Mouse (Mus musculus) brain, embryonic 14.5 days (tissue): ENCODE data around the gene Cdh15. TPM values are rescaled to one million over a fixed set of nuclear protein-coding genes. Genes with fewer than 3 reads are reported as not detected.

Experiments used
- DNase-seq: peaks from one replicate; pipeline ENCODE4 v3.0.0-alpha.2; 2011; ENCODE audit warnings: low read depth
- CTCF ChIP-seq: fragments of 200-500 bp; IDR thresholded peaks from 2 replicates; pipeline ENCODE4 v1.5.1; 2012; ENCODE audit warnings: inconsistent platforms, mild to moderate bottlenecking, moderate library complexity, borderline replicate concordance; ENCODE audit not compliant: insufficient read depth, insufficient read length; ENCODE audit errors: extremely low read depth
- POLR2A ChIP-seq: fragments of 200-500 bp; IDR thresholded peaks from 2 replicates; pipeline ENCODE4 v1.6.1; 2012; ENCODE audit warnings: mild to moderate bottlenecking, inconsistent platforms, borderline replicate concordance; ENCODE audit not compliant: poor library complexity, insufficient read depth, insufficient read length, severe bottlenecking; ENCODE audit errors: extremely low read depth
- polyA plus RNA-seq: library from polyadenylated mRNA; depleted of rRNA; stranded (reverse); fragments of >200 nt; gene quantifications from 2 replicates; pipeline ENCODE4 v1.2.3, GENCODE M21; 2012; rRNA removed

Gene Cdh15
- polyA plus RNA-seq, 1 experiment = 1.2 TPM

DNA sequence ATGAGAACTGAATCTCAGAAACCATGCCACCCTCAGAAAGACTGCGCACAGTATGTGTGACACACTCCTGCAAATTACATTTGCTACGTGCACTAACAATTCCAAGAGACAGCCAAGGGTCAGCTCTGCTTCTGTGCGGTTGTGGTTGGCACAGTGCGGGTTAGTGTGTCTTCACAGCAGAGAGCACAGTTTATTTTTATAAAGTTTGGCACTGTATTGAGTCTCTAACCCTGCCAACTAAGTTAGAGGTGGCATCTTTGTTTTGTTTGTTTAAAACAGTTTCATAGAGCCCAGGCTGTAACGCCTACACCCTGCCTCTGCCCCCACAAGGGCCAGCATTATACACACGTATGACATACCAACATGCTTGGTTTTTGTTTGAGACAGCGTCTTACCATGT lies 53.7 kb downstream of the Cdh15 start:
- TF ChIP-seq CTCF (no peak), POLR2A (no peak)
- DNase-seq = no peak

DNA sequence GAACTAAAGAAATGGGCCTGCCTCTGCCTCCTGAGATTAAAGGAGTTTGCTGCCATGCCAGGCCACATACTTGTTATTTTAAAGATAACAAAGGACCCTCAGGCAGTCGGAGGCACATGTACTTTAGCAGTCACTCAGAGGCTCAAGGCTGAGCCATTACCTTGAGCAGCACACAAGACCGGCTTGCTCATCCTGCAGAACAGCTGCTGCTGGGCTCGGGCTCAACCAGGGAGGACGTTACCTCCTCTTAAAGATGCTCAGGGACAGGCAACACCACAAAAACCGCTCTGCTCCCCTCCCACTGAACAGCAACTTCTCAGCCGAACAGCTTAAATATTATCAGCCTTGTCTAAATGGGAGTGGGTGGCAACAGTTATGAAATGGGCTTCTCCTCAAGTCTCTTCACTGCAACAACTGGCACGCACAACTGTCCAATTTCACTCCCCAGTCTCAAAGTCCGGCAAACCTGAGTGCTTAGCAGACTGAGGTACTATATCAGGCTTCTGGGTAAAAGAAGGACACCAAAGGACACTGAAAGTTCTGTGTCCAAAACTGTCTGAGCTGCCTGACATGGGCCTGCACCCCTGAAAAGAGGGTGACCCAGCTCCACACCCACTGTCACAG lies 54.2 kb downstream of the Cdh15 start:
- no peak for DNase-seq
- no peak for TF ChIP-seq CTCF
- no peak for TF ChIP-seq POLR2A

DNA sequence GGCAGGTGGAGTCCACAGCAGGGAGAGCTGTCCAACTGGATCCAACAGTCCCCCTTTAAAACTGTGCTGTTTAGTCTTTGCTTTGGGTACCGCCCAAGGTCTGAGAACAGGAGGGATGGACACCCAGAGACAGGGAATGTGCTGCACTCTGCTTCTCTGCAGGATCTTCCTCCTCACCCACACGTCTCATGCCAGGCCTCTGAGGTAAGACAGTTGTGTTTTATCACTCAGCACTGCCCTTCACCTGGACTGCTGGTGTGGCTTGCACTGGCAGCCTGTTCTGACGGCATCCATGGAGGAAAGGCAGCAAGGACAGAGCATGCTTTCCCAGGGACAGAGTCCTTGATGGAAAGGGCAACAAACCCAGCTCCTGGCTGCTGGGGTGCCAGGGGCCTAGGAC lies 54.8 kb downstream of the Cdh15 start:
- DNase-seq = no peak
- TF ChIP-seq CTCF (no peak), POLR2A (no peak)

DNA sequence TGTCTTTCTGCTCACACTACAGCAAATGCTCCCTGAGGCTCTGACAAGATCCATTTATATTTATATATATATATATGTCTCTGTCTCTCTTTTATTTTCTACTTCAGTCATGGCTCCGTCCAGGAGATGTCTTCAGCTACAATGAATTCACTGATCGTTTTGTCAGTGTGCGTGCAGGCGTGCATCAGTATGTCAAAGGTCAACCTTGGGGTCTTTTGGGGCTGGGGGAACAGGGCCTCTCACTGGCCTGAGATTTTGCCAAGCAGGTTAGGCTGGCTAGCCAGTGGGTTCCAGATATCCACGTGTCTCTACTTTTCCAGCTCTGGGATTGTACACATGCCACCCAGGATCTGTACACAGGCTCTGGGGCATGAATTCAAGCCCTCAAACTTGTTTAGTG lies 55.2 kb downstream of the Cdh15 start:
- TF ChIP-seq CTCF = no peak
- no peak for TF ChIP-seq POLR2A
- DNase-seq = no peak

GRCm38 (mm10) chr8:122904496-122904895 lies 56.7 kb downstream of the Cdh15 start:
- no peak for TF ChIP-seq CTCF
- TF ChIP-seq POLR2A = no peak
- no peak for DNase-seq

DNA sequence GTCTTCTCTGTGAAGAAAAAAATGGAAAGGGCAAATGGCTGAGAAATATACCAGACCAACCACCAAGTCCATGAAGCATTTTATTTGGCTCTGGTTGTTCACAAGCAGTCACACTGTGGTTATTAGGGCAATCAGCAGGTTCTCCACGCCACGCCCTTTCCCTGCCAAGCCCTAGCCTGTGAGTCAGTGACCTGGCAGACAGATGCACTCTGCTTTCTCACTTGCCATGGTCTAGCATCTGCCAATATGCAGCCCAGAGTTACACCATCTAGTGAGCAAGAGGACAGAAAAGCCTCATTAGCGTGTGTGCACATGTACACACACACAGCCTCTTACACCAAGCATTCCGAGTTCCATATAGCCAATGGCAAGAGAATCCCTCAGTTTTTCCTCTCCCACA lies 57.6 kb downstream of the Cdh15 start:
- TF ChIP-seq CTCF (no peak), POLR2A (no peak)
- DNase-seq = no peak

DNA sequence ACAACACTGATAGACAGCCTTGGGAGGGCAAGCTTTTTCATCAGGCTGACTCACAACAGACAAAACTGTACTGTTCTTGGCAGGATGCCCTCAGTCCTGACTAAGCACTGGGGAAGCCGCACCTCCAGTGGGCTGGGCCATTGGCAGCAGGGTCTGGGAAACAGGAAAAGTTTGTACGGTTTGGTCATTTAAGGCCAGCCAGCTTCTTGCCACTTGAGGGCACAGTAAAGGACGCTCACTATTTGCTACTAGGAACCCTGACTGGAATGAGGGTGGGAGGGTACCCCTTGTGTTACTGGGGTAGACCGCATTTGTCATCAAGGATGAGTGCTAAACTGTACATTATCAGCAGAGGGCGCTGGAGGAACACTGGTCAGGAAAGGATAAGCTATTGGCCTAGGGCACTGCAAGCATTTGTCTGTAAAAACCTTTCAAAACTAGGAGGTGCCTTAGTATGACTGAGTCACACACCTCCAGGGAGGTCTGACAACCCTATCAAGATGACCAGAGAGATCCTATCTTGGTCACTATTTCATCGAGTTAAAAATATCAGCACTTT lies 58.8 kb downstream of the Cdh15 start:
- TF ChIP-seq CTCF (peak; percentile 78; the same call in 1 of the 2 replicates), POLR2A (no peak)

DNA sequence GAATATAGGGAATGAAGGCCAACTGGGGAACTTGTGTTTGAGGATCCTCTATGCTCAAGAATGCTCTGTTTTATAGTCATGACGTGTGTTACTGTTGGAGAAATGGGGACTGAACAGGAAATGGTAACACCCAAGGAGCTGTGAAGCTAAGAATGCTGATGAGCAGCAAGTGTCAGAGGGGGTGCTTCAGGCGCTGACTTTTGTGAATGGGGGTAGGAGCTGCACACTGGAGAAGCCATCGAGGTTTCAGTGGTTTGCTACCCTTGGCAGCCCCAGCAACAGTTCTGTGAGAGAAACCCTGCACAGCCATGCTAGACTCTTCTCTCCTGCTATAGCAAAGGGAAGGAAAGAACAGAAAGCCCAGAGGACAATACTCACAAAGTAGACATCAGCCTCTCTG lies 64.4 kb downstream of the Cdh15 start:
- TF ChIP-seq CTCF (no peak), POLR2A (no peak)
- DNase-seq = no peak

More for the DNA sequence above, 58.8 kb downstream of the Cdh15 start:
- DNase-seq = peak; percentile 90

DNA sequence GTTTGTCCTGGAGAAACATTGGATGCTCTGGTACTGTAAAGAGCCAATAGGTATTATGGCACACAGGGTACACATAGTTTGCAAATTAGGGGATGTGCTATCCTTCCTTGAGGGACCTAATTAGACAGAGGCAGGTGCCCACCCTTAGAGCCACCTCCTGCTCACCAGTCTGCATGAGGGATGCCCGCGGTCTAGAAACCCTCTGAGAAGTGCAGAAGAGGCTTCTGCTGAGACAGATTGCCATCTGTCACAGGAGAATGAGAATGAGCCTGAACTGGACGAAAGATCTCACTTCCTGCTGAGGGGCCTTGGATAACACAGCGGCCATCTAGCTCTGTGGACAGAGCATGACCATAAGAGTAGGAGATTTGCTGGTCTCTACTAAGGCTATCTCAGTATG lies 65.1 kb downstream of the Cdh15 start:
- no peak for TF ChIP-seq CTCF
- TF ChIP-seq POLR2A = no peak
- no peak for DNase-seq

DNA sequence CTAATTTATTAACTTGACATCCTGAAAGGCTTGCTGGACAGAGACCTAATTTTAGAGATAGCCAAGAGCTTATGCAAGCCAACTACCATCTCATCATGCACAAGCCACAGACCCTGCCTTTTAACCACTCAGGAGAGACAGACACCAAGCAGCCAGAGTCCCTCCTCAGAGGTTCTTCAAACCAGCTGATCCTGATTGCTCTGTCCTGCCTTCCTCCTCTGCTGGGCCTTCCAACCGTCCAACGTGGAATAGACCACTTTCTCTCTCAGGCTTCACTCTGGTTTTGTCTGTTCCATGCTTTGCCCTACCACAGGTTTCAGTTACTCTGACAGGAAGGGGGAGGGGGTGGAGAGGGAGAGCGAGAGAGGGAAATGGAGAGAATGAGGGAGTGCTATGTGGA lies 69.0 kb downstream of the Cdh15 start:
- DNase-seq = no peak
- no peak for TF ChIP-seq CTCF
- TF ChIP-seq POLR2A = no peak

Other genes starting within 250 kb of the Cdh15 start
- gene Galns, start 236.5 kb upstream of the Cdh15 start, polyA plus RNA-seq = 5.9 and 8.2 TPM in 2 replicates
- gene Trappc2l, start 236.3 kb upstream of the Cdh15 start, polyA plus RNA-seq = 132 and 142 TPM in 2 replicates
- gene Pabpn1l, start 225.2 kb upstream of the Cdh15 start, polyA plus RNA-seq = 0.07 TPM in 1 of 2 replicates, not detected in the other
- 9.5 and 30.2 TPM in 2 replicates for gene Cbfa2t3, start 148.9 kb upstream of the Cdh15 start, polyA plus RNA-seq
- gene Acsf3, start 72.5 kb upstream of the Cdh15 start, polyA plus RNA-seq = 18.9 and 19.5 TPM in 2 replicates
- gene Ankrd11, start 194.3 kb downstream of the Cdh15 start, polyA plus RNA-seq = 52.8 and 76.8 TPM in 2 replicates
- gene Spg7, start 215.0 kb downstream of the Cdh15 start, polyA plus RNA-seq = 96.1 and 112 TPM in 2 replicates